Mouse (Mus musculus) liver, adult (tissue): Measurements from ENCODE around the gene Flt4.

Experiments
- GATA4 ChIP-seq: IDR thresholded peaks from 2 replicates; pipeline ENCODE4 v1.6.1; 2014; ENCODE audit warnings: mild to moderate bottlenecking, low read length; ENCODE audit not compliant: insufficient replicate concordance

Flt4 gene

GRCm38 (mm10) chr11:49650113-49650993, 41.3 kb downstream of the Flt4 start:
- no peak for TF ChIP-seq GATA4

GRCm38 (mm10) chr11:49650994-49651761, 42.1 kb downstream of the Flt4 start:
- TF ChIP-seq GATA4: no peak

- TF ChIP-seq GATA4: no peak
Observed at GRCm38 (mm10) chr11:49651762-49652322, 42.8 kb downstream of the Flt4 start.

- TF ChIP-seq GATA4: no peak
Observed at GRCm38 (mm10) chr11:49652401-49653078, 43.5 kb downstream of the Flt4 start.

- TF ChIP-seq GATA4: no peak
Observed at GRCm38 (mm10) chr11:49653079-49653408, 44.0 kb downstream of the Flt4 start.

- TF ChIP-seq GATA4: no peak
Observed at GRCm38 (mm10) chr11:49654651-49655050, 45.6 kb downstream of the Flt4 start.

GRCm38 (mm10) chr11:49655501-49655900, 46.4 kb downstream of the Flt4 start:
- TF ChIP-seq GATA4: no peak

- peak; percentile 34; the same call in 1 of the 2 replicates for TF ChIP-seq GATA4
Observed at GRCm38 (mm10) chr11:49658065-49658464, 49.0 kb downstream of the Flt4 start.

GRCm38 (mm10) chr11:49658791-49659469, 49.9 kb downstream of the Flt4 start:
- no peak for TF ChIP-seq GATA4

GRCm38 (mm10) chr11:49659470-49659799, 50.4 kb downstream of the Flt4 start:
- no peak for TF ChIP-seq GATA4

- no peak for TF ChIP-seq GATA4
Observed at GRCm38 (mm10) chr11:49662292-49662780, 53.3 kb downstream of the Flt4 start.

- no peak for TF ChIP-seq GATA4
Observed at GRCm38 (mm10) chr11:49663310-49663709, 54.2 kb downstream of the Flt4 start, which contains the start of gene Scgb3a1. Gene Scgb3a1, plus strand, starts transcription at chr11:49663610.

- TF ChIP-seq GATA4: no peak
Observed at GRCm38 (mm10) chr11:49664262-49665140, 55.4 kb downstream of the Flt4 start.

- no peak for TF ChIP-seq GATA4
Observed at GRCm38 (mm10) chr11:49665462-49665861, 56.4 kb downstream of the Flt4 start.

GRCm38 (mm10) chr11:49673433-49673832, 64.4 kb downstream of the Flt4 start:
- no peak for TF ChIP-seq GATA4
